Mouse (Mus musculus) hindbrain, embryonic 11.5 days (tissue): ENCODE data around the gene Usp48. TPM values are rescaled to one million over a fixed set of nuclear protein-coding genes. Genes with fewer than 3 reads are reported as not detected.

ENCODE experiments used
- ATAC-seq: fragments of 200-750 bp; cut with Nextera tagmentation; 2 replicates; pipeline ENCODE4 v1.8.0; 2017; ENCODE audit warnings: mild to moderate bottlenecking, moderate TSS enrichment, moderate library complexity; ENCODE audit not compliant: low FRiP score
- DNase-seq: peaks from one replicate; pipeline ENCODE4 v3.0.0-alpha.2; 2015; ENCODE audit warnings: low spot score
- H3K27ac ChIP-seq: fragments of 300-500 bp; sonication (generic); 2 replicates; pipeline ENCODE4 v1.5.1; 2014; ENCODE audit warnings: mild to moderate bottlenecking, low read depth, low read length
- H3K27me3 ChIP-seq: fragments of 300-500 bp; sonication (generic); 2 replicates; pipeline ENCODE4 v1.6.1; 2014; ENCODE audit warnings: mild to moderate bottlenecking, low read length, moderate library complexity, mixed read lengths; ENCODE audit not compliant: control insufficient read depth, insufficient read depth
- H3K36me3 ChIP-seq: fragments of 300-500 bp; sonication (generic); 2 replicates; pipeline ENCODE4 v1.6.1; 2014; ENCODE audit warnings: mild to moderate bottlenecking, low read length, moderate library complexity, mixed read lengths; ENCODE audit not compliant: control insufficient read depth, insufficient read depth
- H3K4me1 ChIP-seq: fragments of 300-500 bp; sonication (generic); replicated peaks from 2 replicates; pipeline ENCODE4 v1.6.1; 2014; ENCODE audit warnings: low read length, mixed read lengths; ENCODE audit not compliant: control insufficient read depth, insufficient read depth
- H3K4me2 ChIP-seq: fragments of 300-500 bp; sonication (generic); replicated peaks from 2 replicates; pipeline ENCODE4 v1.6.1; 2014; ENCODE audit warnings: mild to moderate bottlenecking, low read depth, low read length
- H3K4me3 ChIP-seq: fragments of 300-500 bp; sonication (generic); 2 replicates; pipeline ENCODE4 v1.5.1; 2014; ENCODE audit warnings: low read depth, low read length
- H3K9ac ChIP-seq: fragments of 300-500 bp; sonication (generic); 2 replicates; pipeline ENCODE4 v1.6.1; 2014; ENCODE audit warnings: low read depth, low read length
- H3K9me3 ChIP-seq: fragments of 300-500 bp; sonication (generic); 2 replicates; pipeline ENCODE4 v1.6.1; 2016; ENCODE audit warnings: low read length; ENCODE audit not compliant: control insufficient read depth
- WGBS: fragments of 180-500 bp; shearing (Covaris S2); extraction: QIAGEN DNeasy Blood & Tissue Kit; methylation state at CpG from one replicate; pipeline ENCODE4 v1.1.7; 2014; 5-methylcytosine and 5-hydroxymethylcytosine counted together
- polyA plus RNA-seq: library from polyadenylated mRNA; unstranded; fragments of >200 nt; fragmentation: Nextera tagmentation; extraction: Ambion mirVana; gene quantifications from 2 replicates; pipeline ENCODE4 v1.2.1, GENCODE M21; 2014

Usp48 gene
- polyA plus RNA-seq, 1 experiment from 2014 or later, result 84.8 TPM

DNA sequence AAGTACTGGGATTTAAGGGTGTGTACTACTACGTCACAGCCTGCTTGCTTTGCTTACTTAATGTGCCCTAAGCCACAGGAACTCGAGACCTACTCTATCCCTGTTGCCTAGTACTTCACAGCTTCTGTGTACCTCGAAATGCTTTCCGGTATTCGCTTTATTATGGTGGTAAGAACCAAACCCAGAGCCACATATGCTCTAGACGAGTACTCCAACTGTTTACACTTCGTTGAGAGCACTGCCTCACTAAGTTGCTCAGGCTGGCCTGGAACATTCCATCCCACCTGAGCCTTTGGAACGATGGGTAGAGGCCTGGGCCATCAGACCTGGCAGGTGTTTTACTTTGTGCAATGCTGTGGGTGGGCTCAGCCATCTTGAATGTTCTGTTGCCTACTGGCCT, 101.7 kb downstream of the Usp48 start:
- no peaks in the 10 kb centered on the region for H3K27me3 ChIP-seq
- 86% methylated on average over 8 of the region's 8 CpGs for whole genome bisulfite sequencing
- H3K36me3 ChIP-seq, result no peaks in the 10 kb centered on the region
- H3K4me2 ChIP-seq, result no peak overlapping the region
- DNase-seq (no peak), ATAC-seq (no peak)
- no peaks in the 10 kb centered on the region for H3K4me1 ChIP-seq
- H3K4me3 ChIP-seq, result no peak overlapping the region
- no peak overlapping the region for H3K9ac ChIP-seq
- no peaks in the 10 kb centered on the region for H3K9me3 ChIP-seq
- H3K27ac ChIP-seq, result no peak overlapping the region

DNA sequence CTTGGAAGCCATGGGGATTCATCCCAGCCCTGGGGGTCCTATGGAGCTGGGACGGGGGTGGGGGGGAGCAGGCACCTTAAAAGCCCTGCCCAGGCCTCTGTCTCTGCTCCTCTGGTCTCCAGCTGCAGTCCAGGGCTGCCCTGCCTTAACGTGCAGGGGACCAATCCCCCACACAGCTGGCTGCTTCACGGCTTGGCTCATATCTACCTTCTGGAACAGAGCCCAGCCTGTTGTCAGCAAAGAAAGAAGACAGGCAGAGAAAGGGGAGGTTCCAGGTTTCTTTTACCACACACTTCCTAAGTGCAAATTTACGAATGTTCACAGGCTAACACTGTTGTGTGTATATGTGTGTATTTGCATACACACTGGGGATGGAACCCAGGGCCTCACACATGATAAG, 102.3 kb downstream of the Usp48 start:
- no peak for ATAC-seq
- no peak overlapping the region for H3K4me2 ChIP-seq
- DNase-seq, result no peak
- no peak overlapping the region for H3K4me3 ChIP-seq
- H3K27me3 ChIP-seq, result no peaks in the 10 kb centered on the region
- 35% methylated on average over 4 of the region's 4 CpGs for WGBS
- H3K27ac ChIP-seq, result no peak overlapping the region
- no peak overlapping the region for H3K9ac ChIP-seq
- no peaks in the 10 kb centered on the region for H3K36me3 ChIP-seq
- no peaks in the 10 kb centered on the region for H3K9me3 ChIP-seq
- H3K4me1 ChIP-seq, result no peaks in the 10 kb centered on the region

DNA sequence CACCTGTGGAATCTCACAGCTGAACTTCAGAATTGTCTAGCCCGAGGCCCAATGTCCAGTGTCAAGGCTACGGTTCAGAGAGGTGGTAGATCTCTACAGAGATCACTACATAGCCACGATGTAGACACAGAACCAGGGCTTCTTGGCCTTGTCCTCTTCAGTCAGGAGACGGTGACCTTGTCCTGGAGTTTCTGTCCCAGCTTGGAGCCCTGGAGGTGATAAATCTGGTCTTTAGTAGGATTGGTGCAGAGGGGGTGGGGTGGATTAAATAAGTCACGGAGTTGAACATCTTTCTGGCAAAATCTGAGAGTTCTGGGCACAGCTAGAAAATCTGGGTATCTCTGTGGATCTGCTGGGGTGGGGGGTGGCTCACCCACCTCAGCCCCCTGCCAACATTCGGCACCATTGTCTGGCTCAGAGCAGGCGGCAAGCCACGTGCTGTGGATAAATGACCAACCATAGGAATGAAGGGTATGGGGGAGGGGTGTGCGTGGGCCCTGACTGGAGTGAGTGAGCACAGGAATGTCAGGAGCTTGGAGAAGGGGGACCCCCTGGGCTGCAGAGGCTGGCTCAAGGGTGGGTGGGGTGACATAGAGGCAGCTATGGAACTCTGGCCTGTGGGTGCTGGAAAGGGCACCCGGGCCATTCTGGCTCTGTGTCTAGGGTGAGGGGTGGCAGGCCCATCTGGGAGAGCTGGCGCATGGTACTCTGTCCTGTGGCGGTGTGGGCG, 103.8 kb downstream of the Usp48 start:
- ATAC-seq (no peak), DNase-seq (no peak)
- Histone ChIP-seq H3K36me3 (no peaks in the 10 kb centered on the region), H3K9ac (no peak overlapping the region), H3K4me2 (no peak overlapping the region), H3K27me3 (no peaks in the 10 kb centered on the region), H3K4me1 (no peaks in the 10 kb centered on the region; the same call in 1 of the 2 replicates), H3K27ac (no peak overlapping the region), H3K9me3 (no peaks in the 10 kb centered on the region), H3K4me3 (no peak overlapping the region)
- 77% methylated on average over 13 of the region's 13 CpGs for WGBS

DNA sequence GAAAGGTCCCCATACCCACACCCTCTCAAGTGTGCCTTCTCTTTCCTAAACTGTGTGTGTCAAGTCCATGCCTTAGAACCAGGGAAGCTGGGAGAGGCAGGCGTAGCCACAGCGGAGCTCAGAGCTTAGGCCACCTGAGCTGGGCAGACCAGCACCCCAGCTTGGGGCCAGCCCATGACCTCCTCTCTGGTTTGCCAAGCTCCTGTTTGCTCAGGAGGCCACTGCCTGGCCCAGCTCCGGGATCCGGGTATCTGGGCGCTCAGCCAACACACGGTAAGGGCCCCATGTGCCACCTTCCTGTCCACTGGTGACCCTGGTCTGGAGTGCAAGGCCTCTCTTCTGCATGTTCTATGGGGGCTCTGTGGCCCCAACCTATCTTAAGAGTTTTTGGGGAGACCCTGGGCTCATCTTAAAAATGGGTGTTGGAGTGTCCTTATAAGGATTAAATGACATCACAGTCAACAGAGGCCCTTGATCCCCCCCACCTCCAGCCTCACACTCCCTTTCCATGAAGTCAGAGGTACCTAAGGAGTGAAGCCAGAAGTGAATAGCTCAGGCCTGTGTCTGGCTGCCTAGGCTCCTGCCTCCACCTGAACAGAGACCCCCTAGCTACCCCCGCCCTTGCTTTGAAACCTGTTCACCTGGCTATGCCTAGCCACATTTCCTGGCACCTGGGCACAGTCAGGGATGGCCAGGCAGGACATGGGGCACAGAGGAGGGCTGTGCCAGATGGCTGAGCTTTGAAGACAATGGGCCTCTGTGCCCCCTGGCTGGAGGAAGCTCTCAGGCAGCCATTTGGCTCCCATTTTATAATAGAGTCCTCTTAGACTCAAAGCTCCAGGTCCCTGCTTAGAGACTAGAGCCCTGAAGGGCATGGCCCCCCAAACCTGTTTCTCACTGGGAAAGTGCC, 104.8 kb downstream of the Usp48 start:
- H3K36me3 ChIP-seq, result no peaks in the 10 kb centered on the region
- 93% methylated on average over 7 of the region's 7 CpGs for WGBS
- H3K27me3 ChIP-seq, result no peaks in the 10 kb centered on the region; the same call in 1 of the 2 replicates
- no peaks in the 10 kb centered on the region for H3K9me3 ChIP-seq
- ATAC-seq (no peak), DNase-seq (no peak)
- H3K4me1 ChIP-seq, result no peaks in the 10 kb centered on the region; the same call in 1 of the 2 replicates
- no peak overlapping the region for H3K4me3 ChIP-seq
- H3K4me2 ChIP-seq, result no peak overlapping the region
- H3K27ac ChIP-seq, result no peak overlapping the region
- no peak overlapping the region for H3K9ac ChIP-seq

DNA sequence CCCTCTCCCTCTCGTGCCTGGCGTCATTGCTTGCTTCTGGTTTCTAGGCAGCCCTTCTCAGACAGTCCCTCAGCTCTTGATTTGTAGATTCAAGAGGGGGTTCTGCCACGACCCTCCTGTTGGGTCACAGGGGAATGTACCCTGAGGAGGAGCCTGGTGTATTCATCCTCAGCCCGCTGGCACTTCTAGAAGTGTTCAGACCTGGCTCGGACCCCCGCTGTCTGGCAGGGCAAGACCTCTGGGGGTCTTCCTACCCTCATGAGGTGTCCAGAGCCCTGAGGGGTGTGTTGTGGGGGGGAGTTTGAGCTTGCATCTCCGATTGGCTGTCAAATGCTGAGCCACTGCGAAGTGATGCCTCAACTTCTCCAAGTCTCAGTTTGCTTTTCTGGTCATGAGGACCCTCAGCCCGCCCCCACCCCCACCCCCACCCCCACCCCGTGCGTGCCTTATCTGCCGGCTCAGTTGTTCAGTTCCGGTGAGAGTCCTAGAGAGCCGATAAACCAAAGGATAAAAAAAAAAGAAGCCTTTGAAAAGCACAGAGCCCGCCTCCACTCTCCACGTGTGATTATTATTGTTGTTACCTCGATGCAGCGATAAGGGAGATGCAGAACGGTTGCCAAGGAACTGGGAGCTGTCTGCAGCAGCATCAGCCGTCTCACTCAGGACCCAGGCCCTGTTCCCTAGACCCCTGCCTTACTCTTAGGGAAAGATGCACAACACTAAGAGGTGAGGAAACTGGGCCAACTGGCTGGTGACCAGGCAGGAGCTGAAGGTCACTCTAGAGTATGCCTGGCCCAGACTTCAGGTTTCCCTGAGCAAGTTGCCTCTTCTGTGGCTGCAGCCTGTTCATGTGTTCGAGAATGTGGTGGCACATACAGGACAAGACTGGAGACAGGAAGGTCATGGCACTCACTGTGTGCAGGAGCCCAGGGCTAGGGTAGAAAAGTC, 106.0 kb downstream of the Usp48 start:
- Histone ChIP-seq H3K4me3 (no peak overlapping the region), H3K4me1 (no peaks in the 10 kb centered on the region; the same call in 1 of the 2 replicates), H3K27ac (no peak overlapping the region), H3K36me3 (no peaks in the 10 kb centered on the region), H3K9ac (no peak overlapping the region), H3K27me3 (no peaks in the 10 kb centered on the region; the same call in 1 of the 2 replicates), H3K4me2 (no peak overlapping the region), H3K9me3 (no peaks in the 10 kb centered on the region)
- no peak for ATAC-seq
- DNase-seq, result no peak
- 65% methylated on average over 21 of the region's 21 CpGs for WGBS

DNA sequence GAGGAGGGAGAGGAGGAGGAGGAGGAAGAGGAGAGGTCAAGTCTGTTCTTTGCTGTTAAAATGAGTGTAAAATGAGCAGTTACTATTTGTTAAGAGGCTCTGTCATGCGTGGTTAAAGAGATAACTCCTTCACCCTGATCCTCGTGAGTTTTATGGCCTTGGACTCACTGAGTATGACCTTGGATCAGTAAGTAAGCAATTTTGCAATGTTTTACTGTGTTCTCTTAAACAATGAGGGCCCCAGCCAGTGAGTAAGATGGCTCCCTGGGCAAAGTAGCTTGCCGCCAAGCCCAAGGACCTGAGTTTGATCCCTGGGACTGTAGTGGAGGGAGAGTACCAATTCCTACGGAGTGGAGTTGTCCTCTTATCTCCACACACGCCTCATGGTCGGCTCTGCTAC, 107.4 kb downstream of the Usp48 start:
- Histone ChIP-seq H3K4me2 (no peak overlapping the region), H3K9me3 (no peaks in the 10 kb centered on the region), H3K36me3 (no peaks in the 10 kb centered on the region), H3K9ac (no peak overlapping the region), H3K27ac (no peak overlapping the region), H3K4me3 (no peak overlapping the region), H3K4me1 (peaks cover 2% of the 10 kb centered on the region; the same call in 1 of the 2 replicates), H3K27me3 (no peaks in the 10 kb centered on the region; the same call in 1 of the 2 replicates)
- WGBS, result 63% methylated on average over 6 of the region's 6 CpGs
- ATAC-seq, result no peak
- no peak for DNase-seq

DNA sequence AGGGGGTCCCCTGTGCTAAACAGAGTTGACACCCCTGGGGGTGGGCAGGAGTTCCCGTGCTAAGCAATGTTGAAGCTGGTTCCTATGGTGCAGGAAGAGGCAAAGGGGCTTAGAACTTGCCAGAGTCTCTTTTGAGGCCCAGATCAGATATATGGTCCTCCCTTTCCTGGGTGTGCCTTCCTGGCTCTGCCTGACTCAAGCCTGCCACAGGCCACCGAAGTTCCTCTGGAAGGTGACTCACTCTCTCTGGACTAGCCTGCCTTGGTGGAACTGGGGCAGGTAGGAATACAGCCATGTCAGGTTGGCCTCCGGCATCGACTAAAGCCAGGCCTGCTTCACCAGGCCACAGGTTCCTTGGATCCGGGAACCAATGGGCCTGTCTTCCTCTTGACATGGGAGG, 109.5 kb downstream of the Usp48 start:
- H3K27me3 ChIP-seq, result no peaks in the 10 kb centered on the region; the same call in none of the 2 replicates
- no peaks in the 10 kb centered on the region for H3K36me3 ChIP-seq
- no peak overlapping the region for H3K9ac ChIP-seq
- DNase-seq, result no peak
- H3K27ac ChIP-seq, result no peak overlapping the region
- peaks cover 8% of the 10 kb centered on the region for H3K4me1 ChIP-seq
- ATAC-seq, result no peak
- WGBS, result 92% methylated on average over 5 of the region's 5 CpGs
- no peak overlapping the region for H3K4me2 ChIP-seq
- no peak overlapping the region for H3K4me3 ChIP-seq
- no peaks in the 10 kb centered on the region for H3K9me3 ChIP-seq

DNA sequence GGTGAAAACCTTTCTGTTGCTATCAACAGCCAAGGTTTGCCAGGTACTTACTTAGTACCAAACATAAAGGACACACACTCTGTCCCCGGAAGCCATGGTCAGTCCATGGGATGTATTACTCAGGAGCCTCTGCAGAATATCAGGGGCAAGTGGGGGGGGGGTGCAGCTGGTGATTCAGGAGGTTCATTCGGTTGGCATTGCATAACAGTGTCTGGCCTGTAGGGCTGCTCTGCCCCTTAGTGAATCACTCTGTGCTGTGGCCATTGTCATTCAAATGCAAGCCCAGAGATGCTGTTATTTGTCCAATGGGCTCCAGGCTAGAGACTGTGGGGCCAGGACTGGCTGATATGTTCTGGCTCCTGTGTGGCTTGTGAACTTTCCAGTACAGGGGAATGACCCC, 111.0 kb downstream of the Usp48 start:
- Histone ChIP-seq H3K36me3 (no peaks in the 10 kb centered on the region), H3K4me1 (peaks cover 8% of the 10 kb centered on the region), H3K4me3 (no peak overlapping the region), H3K27ac (no peak overlapping the region), H3K9ac (no peak overlapping the region), H3K27me3 (no peaks in the 10 kb centered on the region; the same call in none of the 2 replicates), H3K4me2 (no peak overlapping the region), H3K9me3 (no peaks in the 10 kb centered on the region)
- WGBS, result 44% methylated on average over 2 of the region's 2 CpGs
- DNase-seq (no peak), ATAC-seq (0 out of 2 replicates have a peak, but pooled peaks have one; percentile 7)
